Mouse (Mus musculus): ENCODE data around the gene Ina.

DNA sequence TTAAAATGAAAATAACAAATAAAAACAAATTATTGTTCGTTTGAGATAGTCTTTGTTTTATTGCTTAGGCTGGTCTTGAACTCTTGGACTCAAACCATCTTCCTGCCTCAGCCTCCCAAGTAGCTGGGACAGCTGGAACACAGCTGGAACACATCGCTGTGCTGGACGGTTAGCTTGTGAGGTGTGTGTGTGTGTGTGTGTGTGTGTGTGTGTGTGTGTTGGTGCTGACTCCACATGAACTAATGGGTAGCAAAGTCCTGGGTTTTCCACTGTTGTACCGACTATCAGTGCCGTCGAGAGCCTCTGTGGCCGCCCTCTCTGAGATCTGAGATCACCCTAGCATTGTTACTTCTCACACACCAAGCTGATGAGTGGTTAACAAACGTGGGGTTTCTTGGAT is 38.5 kb upstream of the Ina start:
- TF ChIP-seq CHD2 (IDR thresholded peaks at IDR 0.05; ENCODE audit: low read length) = no peak
- no peak for TF ChIP-seq ZC3H11A (IDR thresholded peaks at IDR 0.05; ENCODE audit: low read depth, low read length)
- TF ChIP-seq NRF1 (IDR thresholded peaks at IDR 0.05; ENCODE audit: insufficient read depth, low read depth, low read length, poor library complexity, severe bottlenecking) = no peak
- no peak for TF ChIP-seq POLR2AphosphoS2 (IDR thresholded peaks at IDR 0.05; ENCODE audit: low read length)
- TF ChIP-seq CHD1 (IDR thresholded peaks at IDR 0.05; ENCODE audit: low read depth, low read length) = no peak
- no peak for TF ChIP-seq ETS1 (IDR thresholded peaks at IDR 0.05; ENCODE audit: low read depth, low read length)
- no peak for TF ChIP-seq POLR2AphosphoS5 (IDR thresholded peaks at IDR 0.05; ENCODE audit: borderline replicate concordance, low read depth, low read length)
- TF ChIP-seq CTCF (IDR thresholded peaks at IDR 0.05 in 2 of 3, conservative IDR thresholded peaks at IDR 0.05 in 1 of 3; ENCODE audit: control insufficient read depth in 1 of 3, insufficient read depth in 1 of 3, low read depth in 2 of 3, low read length in 3 of 3, poor library complexity in 1 of 3, severe bottlenecking in 1 of 3) = no peak
- TF ChIP-seq TAL1 (IDR thresholded peaks at IDR 0.05; ENCODE audit: low read length) = no peak
- no peak for TF ChIP-seq EP300 (IDR thresholded peaks at IDR 0.05; ENCODE audit: low read depth in 1 of 2, low read length in 2 of 2)
- TF ChIP-seq E2F4 (IDR thresholded peaks at IDR 0.05; ENCODE audit: borderline replicate concordance, low read depth, low read length) = no peak
- no peak for TF ChIP-seq MEF2A (IDR thresholded peaks at IDR 0.05; ENCODE audit: extremely low read depth, insufficient replicate concordance, low read depth, low read length, poor library complexity, severe bottlenecking)
- TF ChIP-seq MAZ (IDR thresholded peaks at IDR 0.05; ENCODE audit: low read depth, low read length) = no peak

Measured in MEL (cell line).